Mouse (Mus musculus) cerebellum, adult 8-10 months (tissue): Measurements from ENCODE around the gene Gpat3.

ENCODE experiments used
- DNase-seq: peaks from one replicate; pipeline ENCODE4 v3.0.0; 2022

Gpat3 gene

GRCm38 (mm10) chr5:100917252-100917774, 71.8 kb downstream of the Gpat3 start:
- DNase-seq, result peak; percentile 27

GRCm38 (mm10) chr5:100919069-100919468, 73.6 kb downstream of the Gpat3 start:
- peak; percentile 44 for DNase-seq

GRCm38 (mm10) chr5:100929698-100930097, 84.2 kb downstream of the Gpat3 start:
- DNase-seq, result no peak

GRCm38 (mm10) chr5:100943716-100944115, 98.2 kb downstream of the Gpat3 start:
- no peak for DNase-seq

- DNase-seq, result no peak
These were observed 99.8 kb downstream of the Gpat3 start for GRCm38 (mm10) chr5:100945336-100945735.
